Mouse (Mus musculus): ENCODE results near the gene Carf.

Gene Carf

GRCm38 (mm10) chr1:60179932-60180783, 82.1 kb downstream of the Carf start, which contains the start of gene Nbeal1:
Gene Nbeal1, plus strand, starts transcription at chr1:60180599.
- DNase-seq (ENCODE audit: low read depth) = peak; percentile 95

DNA sequence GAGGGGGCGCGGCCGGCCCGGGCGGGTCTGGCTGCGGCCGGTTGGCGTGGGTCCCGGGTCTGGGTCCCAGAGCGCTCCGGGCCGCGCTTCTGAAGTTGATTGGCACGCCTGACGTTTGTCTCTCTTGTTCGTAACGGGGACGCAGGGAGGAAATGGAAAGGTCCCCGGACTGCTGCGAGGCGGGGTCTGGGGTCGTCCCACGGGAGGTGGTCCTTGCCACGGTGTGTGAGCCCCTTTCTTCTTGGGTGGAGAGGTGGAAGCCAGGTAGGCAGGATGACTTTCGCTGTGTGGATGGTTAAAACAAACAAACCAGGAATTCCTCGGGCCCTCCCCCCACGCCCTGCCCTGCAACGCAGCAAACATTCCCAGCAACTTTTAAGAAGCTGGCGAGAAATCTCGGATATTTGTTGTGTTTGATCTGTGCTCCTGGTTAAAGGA, 82.8 kb downstream of the Carf start:
- no peak for DNase-seq (ENCODE audit: low read depth)

DNA sequence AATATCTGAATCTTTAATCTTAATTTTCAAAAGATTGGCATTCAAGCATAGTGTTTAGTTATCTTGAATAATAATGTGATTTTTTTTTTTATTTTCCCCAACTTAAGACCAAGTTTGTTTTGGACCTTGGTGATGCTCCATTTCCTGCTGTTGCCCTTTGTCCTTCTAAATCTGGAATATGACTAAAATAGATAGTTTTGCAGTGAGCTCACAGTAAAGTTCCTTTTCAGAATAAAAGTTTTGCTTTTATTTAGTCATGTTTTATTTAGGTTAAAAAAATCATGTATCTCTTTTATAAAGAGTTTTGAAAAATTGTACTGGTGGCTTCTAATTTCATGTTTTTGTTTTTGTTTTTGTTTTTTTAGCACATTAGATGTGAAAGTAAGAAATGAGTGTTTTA, 90.4 kb downstream of the Carf start:
- DNase-seq (ENCODE audit: low read depth) = no peak

GRCm38 (mm10) chr1:60196813-60197212, 98.8 kb downstream of the Carf start:
- DNase-seq (ENCODE audit: low read depth) = peak; percentile 11

- DNase-seq (ENCODE audit: low read depth) = no peak
Measured at GRCm38 (mm10) chr1:60199006-60199405, 101.0 kb downstream of the Carf start.
